Mouse (Mus musculus): ENCODE measurements around the gene Map3k14.

- no peak for TF ChIP-seq POLR2A (IDR thresholded peaks at IDR 0.05; ENCODE audit: low read depth, low read length)
- no peak for TF ChIP-seq CTCF (conservative IDR thresholded peaks at IDR 0.05; ENCODE audit: insufficient read depth, insufficient read length, low read depth, low read length)
Measured at GRCm38 (mm10) chr11:103221437-103221836, 45.8 kb downstream of the Map3k14 start.

All from kidney, adult 2 months (tissue).